Mouse (Mus musculus) E14TG2a.4 (cell line): ENCODE measurements around the gene Tapt1.

Source experiments
- H3K27me3 ChIP-seq: 2 replicates; pipeline ENCODE4 v1.6.1; 2014; ENCODE audit warnings: low read length, control low read depth; ENCODE audit not compliant: insufficient read depth
- H3K36me3 ChIP-seq: 2 replicates; pipeline ENCODE4 v1.6.1; 2014; ENCODE audit warnings: low read length, control low read depth; ENCODE audit not compliant: insufficient read depth
- H3K4me1 ChIP-seq: replicated peaks from 2 replicates; pipeline ENCODE4 v1.6.1; 2014; ENCODE audit warnings: low read depth, low read length, control low read depth
- H3K4me3 ChIP-seq: replicated peaks from 2 replicates; pipeline ENCODE4 v1.5.1; 2014; ENCODE audit warnings: mild to moderate bottlenecking, low read length
- H3K9me3 ChIP-seq: 2 replicates; pipeline ENCODE4 v1.6.1; 2014; ENCODE audit warnings: low read length, control low read depth
- CTCF ChIP-seq: conservative IDR thresholded peaks from 2 replicates; pipeline ENCODE4 v1.5.1; 2014; ENCODE audit warnings: low read length
- NANOG ChIP-seq: IDR thresholded peaks from 2 replicates; pipeline ENCODE4 v1.6.1; 2014; ENCODE audit warnings: borderline replicate concordance, low read length, mixed read lengths
- POU5F1 ChIP-seq: IDR thresholded peaks from 2 replicates; pipeline ENCODE4 v1.6.1; 2014; ENCODE audit warnings: low read length, borderline replicate concordance

Tapt1 gene

GRCm38 (mm10) chr5:44197806-44198205 lies 28.6 kb downstream of the Tapt1 start:
- Histone ChIP-seq H3K9me3 (no peaks in the 10 kb centered on the region), H3K4me1 (peaks cover 5% of the 10 kb centered on the region; the same call in 1 of the 2 replicates), H3K27me3 (no peaks in the 10 kb centered on the region), H3K36me3 (peaks cover 27% of the 10 kb centered on the region), H3K4me3 (no peak overlapping the region)
- TF ChIP-seq CTCF = no peak
- no peak for TF ChIP-seq POU5F1
- TF ChIP-seq NANOG = no peak

- Histone ChIP-seq H3K36me3 (peaks cover 38% of the 10 kb centered on the region), H3K9me3 (no peaks in the 10 kb centered on the region), H3K4me1 (peaks cover 5% of the 10 kb centered on the region; the same call in 1 of the 2 replicates), H3K27me3 (no peaks in the 10 kb centered on the region), H3K4me3 (no peak overlapping the region)
- TF ChIP-seq NANOG (no peak), POU5F1 (no peak), CTCF (no peak)
Measured at GRCm38 (mm10) chr5:44196167-44196566, 30.3 kb downstream of the Tapt1 start.

DNA sequence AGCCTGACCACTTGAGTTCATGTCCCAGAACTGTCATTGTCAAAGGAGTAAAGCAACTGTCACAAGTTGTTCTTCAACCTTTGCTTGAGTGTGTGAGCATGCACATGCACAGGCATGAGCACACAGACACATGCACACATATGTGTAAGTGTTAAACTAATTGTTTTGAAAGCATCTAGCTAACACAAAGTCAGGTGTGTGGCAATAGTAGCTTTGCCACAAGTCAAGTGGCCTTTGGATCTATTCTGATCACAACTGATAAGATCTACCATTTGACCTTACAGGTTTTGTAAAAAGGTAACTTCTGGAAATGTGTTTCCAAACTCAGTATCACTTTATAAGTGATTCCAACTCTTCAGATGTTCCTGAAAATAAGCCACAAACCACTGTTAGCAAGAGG lies 39.1 kb downstream of the Tapt1 start:
- no peak overlapping the region for H3K4me3 ChIP-seq
- H3K36me3 ChIP-seq = peaks cover 77% of the 10 kb centered on the region
- no peaks in the 10 kb centered on the region for H3K4me1 ChIP-seq
- no peak for TF ChIP-seq POU5F1
- TF ChIP-seq CTCF = no peak
- no peak for TF ChIP-seq NANOG
- no peaks in the 10 kb centered on the region for H3K9me3 ChIP-seq
- no peaks in the 10 kb centered on the region for H3K27me3 ChIP-seq

GRCm38 (mm10) chr5:44181669-44182068 lies 44.8 kb downstream of the Tapt1 start:
- H3K4me3 ChIP-seq = no peak overlapping the region
- no peaks in the 10 kb centered on the region for H3K27me3 ChIP-seq
- H3K36me3 ChIP-seq = peaks cover 85% of the 10 kb centered on the region
- no peak for TF ChIP-seq POU5F1
- no peak for TF ChIP-seq CTCF
- no peaks in the 10 kb centered on the region for H3K9me3 ChIP-seq
- no peaks in the 10 kb centered on the region for H3K4me1 ChIP-seq

DNA sequence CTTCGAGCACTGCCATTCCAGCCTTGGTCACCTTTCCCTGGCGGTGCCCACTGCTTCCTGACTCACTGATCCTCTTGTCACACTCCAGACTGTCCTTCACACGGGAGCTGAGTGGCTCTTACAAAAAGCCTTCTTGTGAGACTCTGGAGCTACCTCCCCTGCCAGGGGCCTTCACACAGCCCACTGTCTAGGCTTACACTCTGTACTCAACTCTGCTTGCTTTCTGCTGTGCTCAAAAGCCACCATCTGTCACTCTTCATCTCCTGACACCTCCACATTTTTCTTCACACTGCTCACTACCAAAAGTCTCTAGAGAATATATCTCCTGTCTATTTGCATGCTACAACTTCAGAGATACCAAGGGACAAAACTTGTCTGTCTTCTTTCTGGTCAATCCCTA lies 46.0 kb downstream of the Tapt1 start:
- TF ChIP-seq POU5F1 (no peak), CTCF (no peak), NANOG (no peak)
- no peaks in the 10 kb centered on the region for H3K27me3 ChIP-seq
- no peak overlapping the region for H3K4me3 ChIP-seq
- H3K4me1 ChIP-seq = no peaks in the 10 kb centered on the region
- H3K36me3 ChIP-seq = peaks cover 86% of the 10 kb centered on the region
- no peaks in the 10 kb centered on the region for H3K9me3 ChIP-seq

DNA sequence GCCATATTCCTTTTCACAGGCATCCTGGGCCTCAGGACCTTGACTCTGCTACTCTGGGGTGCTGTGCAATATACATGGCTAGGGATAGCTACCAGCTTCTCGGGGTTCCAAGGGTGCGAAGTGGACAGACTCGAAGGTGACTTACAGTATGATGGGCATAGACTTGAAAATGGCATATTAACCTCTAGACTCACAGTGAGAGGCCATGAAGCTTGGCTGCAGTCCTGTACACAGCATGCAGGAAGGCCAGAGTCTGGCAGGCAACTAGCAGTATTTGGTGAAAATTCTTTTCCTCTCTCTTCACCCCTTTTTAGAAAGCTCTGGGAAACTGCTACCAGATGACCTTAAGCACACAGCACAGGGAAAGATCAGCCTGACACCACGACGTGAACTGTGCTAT lies 52.4 kb downstream of the Tapt1 start:
- H3K27me3 ChIP-seq = no peaks in the 10 kb centered on the region
- no peaks in the 10 kb centered on the region for H3K4me1 ChIP-seq
- H3K36me3 ChIP-seq = peaks cover 63% of the 10 kb centered on the region
- no peak for TF ChIP-seq NANOG
- no peak for TF ChIP-seq CTCF
- TF ChIP-seq POU5F1 = no peak
- H3K4me3 ChIP-seq = no peak overlapping the region
- H3K9me3 ChIP-seq = no peaks in the 10 kb centered on the region

DNA sequence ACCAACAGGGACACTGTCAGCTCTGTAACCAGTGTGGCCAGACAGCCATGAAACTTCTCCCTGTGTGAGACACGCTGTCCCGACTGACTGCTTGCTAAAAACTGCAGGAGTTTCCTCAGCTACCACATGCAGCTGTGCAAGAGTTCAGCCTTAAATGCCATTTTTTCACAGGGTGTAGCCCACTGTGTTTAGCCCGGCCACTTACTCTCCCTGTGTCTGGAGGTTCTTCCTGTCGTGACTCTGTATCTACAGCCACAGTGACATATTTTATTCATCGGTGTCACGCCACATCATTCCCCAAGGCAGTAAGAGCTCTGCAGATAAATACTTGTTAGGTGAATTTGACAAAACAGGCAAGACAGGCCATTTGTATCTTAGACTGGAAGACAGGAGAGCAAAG lies 59.6 kb downstream of the Tapt1 start:
- no peak for TF ChIP-seq CTCF
- no peak for TF ChIP-seq POU5F1
- TF ChIP-seq NANOG = no peak
- Histone ChIP-seq H3K36me3 (0 out of 2 replicates have a peak, but pooled peaks cover 12% of the 10 kb centered on the region), H3K27me3 (no peaks in the 10 kb centered on the region), H3K4me1 (peaks cover 7% of the 10 kb centered on the region), H3K4me3 (no peak overlapping the region), H3K9me3 (no peaks in the 10 kb centered on the region)

- Histone ChIP-seq H3K36me3 (0 out of 2 replicates have a peak, but pooled peaks cover 4% of the 10 kb centered on the region), H3K4me3 (no peak overlapping the region), H3K27me3 (no peaks in the 10 kb centered on the region), H3K9me3 (no peaks in the 10 kb centered on the region), H3K4me1 (peaks cover 7% of the 10 kb centered on the region)
- TF ChIP-seq POU5F1 = no peak
- peak; percentile 6; the same call in 1 of the 2 replicates for TF ChIP-seq CTCF
- TF ChIP-seq NANOG = no peak
Measured at GRCm38 (mm10) chr5:44165854-44166253, 60.6 kb downstream of the Tapt1 start.

DNA sequence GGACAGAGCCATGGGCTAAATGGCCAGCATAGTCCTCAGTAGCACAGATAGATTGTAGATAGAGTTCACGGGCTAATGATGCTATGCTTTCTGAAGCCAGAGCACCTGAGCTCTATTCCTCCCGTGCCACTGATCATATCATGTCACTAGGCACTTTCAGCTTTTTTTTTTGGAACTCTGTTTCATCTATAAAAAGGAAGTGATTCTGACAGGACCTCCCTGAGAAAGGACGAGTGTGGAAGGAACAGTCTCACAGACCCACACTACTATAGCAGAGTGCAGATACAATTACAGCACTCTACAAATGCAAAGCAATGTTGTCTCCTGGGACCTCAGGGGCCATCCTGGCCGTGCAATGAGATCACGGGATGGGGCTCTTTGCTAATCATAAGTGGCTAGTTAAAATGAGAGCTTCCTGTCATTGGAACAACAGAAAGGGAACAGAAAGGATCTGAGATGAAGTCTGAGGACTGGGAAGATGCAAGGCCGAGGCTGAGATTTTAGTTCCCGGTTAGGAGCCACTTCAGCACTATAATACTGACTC lies 62.1 kb downstream of the Tapt1 start:
- H3K4me1 ChIP-seq = peaks cover 7% of the 10 kb centered on the region
- H3K9me3 ChIP-seq = no peaks in the 10 kb centered on the region
- H3K36me3 ChIP-seq = no peaks in the 10 kb centered on the region
- no peak overlapping the region for H3K4me3 ChIP-seq
- TF ChIP-seq NANOG (no peak), POU5F1 (no peak), CTCF (no peak)
- H3K27me3 ChIP-seq = no peaks in the 10 kb centered on the region
